Comparison of ENCODE assay signal across 8 mouse cellular contexts in genomic region chr13:49651781-49652351, GRCm38 (mm10). TPM values are rescaled to one million over a fixed set of nuclear protein-coding genes. Genes with fewer than 3 reads are reported as not detected.
DNase-seq lines count a peak whose midpoint lies in the region; ATAC-seq and TF ChIP-seq lines count a peak whose summit lies in the region.

No protein-coding gene starts in this region.

- no peak overlapping the region for H3K27ac ChIP-seq in heart, embryonic 15.5 days
- H3K27ac ChIP-seq in ES-E14 (ENCODE audit: insufficient read depth, low read depth, low read length, poor library complexity, severe bottlenecking), result no peak overlapping the region
- H3K27ac ChIP-seq in hindbrain, embryonic 10.5 days, result peak overlapping the region; percentile 88
- no peak overlapping the region for H3K27ac ChIP-seq in midbrain, embryonic 11.5 days (ENCODE audit: low read depth, low read length)

- no peak for DNase-seq in heart, adult 18-20 months
- DNase-seq in ES-E14 (ENCODE audit: low read depth, low spot score), result no peak
- DNase-seq in hindbrain, embryonic 10.5 days (ENCODE audit: low spot score), result no peak
- DNase-seq in midbrain, embryonic 11.5 days (ENCODE audit: low spot score, missing footprints), result peak; percentile 86
- no peak for DNase-seq in urinary bladder, postnatal 25 days (ENCODE audit: low spot score)
- no peak for DNase-seq in adrenal gland, postnatal 25 days
- DNase-seq in left cerebral cortex, postnatal 10 days (ENCODE audit: extremely low spot score in 1 of 2, low spot score in 2 of 2), result no peak

- H3K36me3 ChIP-seq in heart, embryonic 15.5 days, result peaks cover 6% of the 10 kb centered on the region; the same call in 1 of the 2 replicates
- H3K36me3 ChIP-seq in ES-E14 (ENCODE audit: control insufficient read depth, insufficient read depth, low read length, poor library complexity, severe bottlenecking), result peaks cover 5% of the 10 kb centered on the region
- H3K36me3 ChIP-seq in hindbrain, embryonic 10.5 days, result peaks cover 10% of the 10 kb centered on the region
- no peaks in the 10 kb centered on the region for H3K36me3 ChIP-seq in midbrain, embryonic 11.5 days (ENCODE audit: control insufficient read depth, insufficient read depth, low read length)

- ATAC-seq in heart, embryonic 15.5 days (replicated peaks; ENCODE audit: insufficient number of reproducible peaks, insufficient read depth, low FRiP score, low read depth), result no peak
- no peak for ATAC-seq in midbrain, embryonic 11.5 days (ENCODE audit: low FRiP score)

- H3K9ac ChIP-seq in heart, embryonic 15.5 days, result peak overlapping the region; percentile 65
- peak overlapping the region; percentile 81 for H3K9ac ChIP-seq in ES-E14 (ENCODE audit: insufficient read depth, low read depth, low read length, poor library complexity, severe bottlenecking)
- peak overlapping the region; percentile 64 for H3K9ac ChIP-seq in midbrain, embryonic 11.5 days (ENCODE audit: low read length)

- H3K4me1 ChIP-seq in heart, embryonic 15.5 days (replicated peaks), result peaks cover 18% of the 10 kb centered on the region
- peaks cover 0 to 6% of the 10 kb centered on the region in 2 experiments; a peak in 1 of 4 replicates for H3K4me1 ChIP-seq in ES-E14 (ENCODE audit: control insufficient read depth in 2 of 2, insufficient read depth in 2 of 2, low read length in 2 of 2, poor library complexity in 1 of 2)
- H3K4me1 ChIP-seq in hindbrain, embryonic 10.5 days (replicated peaks), result peaks cover 20% of the 10 kb centered on the region
- peaks cover 12% of the 10 kb centered on the region; the same call in 1 of the 2 replicates for H3K4me1 ChIP-seq in midbrain, embryonic 11.5 days (ENCODE audit: control insufficient read depth, insufficient read depth, low read length)

- no peaks in the 10 kb centered on the region for H3K9me3 ChIP-seq in heart, embryonic 15.5 days (replicated peaks)
- no peaks in the 10 kb centered on the region for H3K9me3 ChIP-seq in ES-E14 (ENCODE audit: control insufficient read depth, insufficient read depth, low read depth, low read length)
- no peaks in the 10 kb centered on the region for H3K9me3 ChIP-seq in hindbrain, embryonic 10.5 days
- H3K9me3 ChIP-seq in midbrain, embryonic 11.5 days (ENCODE audit: control insufficient read depth, low read length), result no peaks in the 10 kb centered on the region

- in situ Hi-C loops in ES-E14 (cut with MboI; ENCODE audit: low sequenced_read_pairs in 2 of 2, unreplicated experiment in 2 of 2), result no loop called here

- WGBS in heart, embryonic 15.5 days, result 2% methylated on average over 4 of the region's 4 CpGs
- WGBS in hindbrain, embryonic 10.5 days, result 4% methylated on average over 4 of the region's 4 CpGs
- 2% methylated on average over 4 of the region's 4 CpGs for WGBS in midbrain, embryonic 11.5 days

- intact Hi-C loops in left cerebral cortex, postnatal 10 days (cut with DNase I), result no loop called here

- H3K4me2 ChIP-seq in heart, embryonic 15.5 days, result peak overlapping the region; percentile 86
- H3K4me2 ChIP-seq in midbrain, embryonic 11.5 days, result peak overlapping the region; percentile 74

- H3K27me3 ChIP-seq in heart, embryonic 15.5 days, result no peaks in the 10 kb centered on the region
- H3K27me3 ChIP-seq in hindbrain, embryonic 10.5 days (ENCODE audit: insufficient read depth, poor library complexity, severe bottlenecking), result no peaks in the 10 kb centered on the region
- H3K27me3 ChIP-seq in midbrain, embryonic 11.5 days (ENCODE audit: control insufficient read depth, insufficient read depth, low read length), result no peaks in the 10 kb centered on the region

- peak overlapping the region; percentile 72 for H3K4me3 ChIP-seq in heart, embryonic 15.5 days
- H3K4me3 ChIP-seq in ES-E14 (ENCODE audit: insufficient read depth in 1 of 2, low read depth in 1 of 2, low read length in 2 of 2, poor library complexity in 1 of 2, severe bottlenecking in 1 of 2), result peak overlapping the region; percentile 75 to 79
- peak overlapping the region; percentile 82 for H3K4me3 ChIP-seq in hindbrain, embryonic 10.5 days
- H3K4me3 ChIP-seq in midbrain, embryonic 11.5 days (ENCODE audit: low read depth, low read length), result peak overlapping the region; percentile 82

TF ChIP-seq in ES-E14, 5 proteins besides CTCF, POLR2A, EP300 and RAD21:
- TF ChIP-seq ZNF384 (IDR thresholded peaks at IDR 0.05; ENCODE audit: low read depth, low read length), result peak; percentile 85
- no peak for TF ChIP-seq CHD2 (IDR thresholded peaks at IDR 0.05; ENCODE audit: low read depth, low read length)
- TF ChIP-seq HCFC1 (IDR thresholded peaks at IDR 0.05; ENCODE audit: borderline replicate concordance, insufficient read depth, low read length), result no peak
- no peak for TF ChIP-seq ZC3H11A (IDR thresholded peaks at IDR 0.05; ENCODE audit: borderline replicate concordance, low read depth, low read length)
TF ChIP-seq in ES-E14: peak in this region for 1.

RNA-seq across cellular contexts. Expression of gene Cenpp, which starts 0.7 kb away (rescaled TPM):
- 21.1 and 26.1 TPM in 2 replicates for polyA plus RNA-seq in heart, embryonic 15.5 days (2015; fragmentation: Nextera tagmentation; extraction: Ambion mirVana)
- total RNA-seq in heart, adult 18-20 months (2021), result 1 to 10 TPM; 2.4 to 2.8 TPM
- 21.0 and 25.4 TPM in 2 replicates for total RNA-seq in ES-E14 (2012; rRNA removed)
- 31.9 and 35.1 TPM in 2 replicates for polyA plus RNA-seq in hindbrain, embryonic 10.5 days (2016; fragmentation: Nextera tagmentation; extraction: Ambion mirVana)
- polyA plus RNA-seq in midbrain, embryonic 11.5 days (2014; fragmentation: Nextera tagmentation; extraction: Ambion mirVana), result 40.7 and 45.1 TPM in 2 replicates
- total RNA-seq in adrenal gland, postnatal 25 days (2021), result 2.9 and 4.7 TPM in 2 replicates
- total RNA-seq in left cerebral cortex, postnatal 10 days (2021), result 1 to 10 TPM; 1.5 to 1.6 TPM

RNA-seq across cellular contexts. Expression of gene Nol8, which starts 1.0 kb away (rescaled TPM):
- 9.9 and 15.2 TPM in 2 replicates for polyA plus RNA-seq in heart, embryonic 15.5 days (2015; fragmentation: Nextera tagmentation; extraction: Ambion mirVana)
- total RNA-seq in heart, adult 18-20 months (2021), result 10 to 100 TPM; 20.7 to 21.4 TPM
- total RNA-seq in ES-E14 (2012; rRNA removed), result 32.9 and 41.1 TPM in 2 replicates
- 15.2 and 23.1 TPM in 2 replicates for polyA plus RNA-seq in hindbrain, embryonic 10.5 days (2016; fragmentation: Nextera tagmentation; extraction: Ambion mirVana)
- 24.0 and 24.1 TPM in 2 replicates for polyA plus RNA-seq in midbrain, embryonic 11.5 days (2014; fragmentation: Nextera tagmentation; extraction: Ambion mirVana)
- total RNA-seq in adrenal gland, postnatal 25 days (2021), result 18.8 and 25.6 TPM in 2 replicates
- 10 to 100 TPM; 19.8 to 24.7 TPM for total RNA-seq in left cerebral cortex, postnatal 10 days (2021)

RNA-seq across cellular contexts. Expression of gene Iars, which starts 30.0 kb away (rescaled TPM):
- polyA plus RNA-seq in heart, embryonic 15.5 days (2015; fragmentation: Nextera tagmentation; extraction: Ambion mirVana), result 40.9 and 51.6 TPM in 2 replicates
- total RNA-seq in heart, adult 18-20 months (2021), result 10 to 100 TPM; 61.4 to 65.1 TPM
- 139 and 176 TPM in 2 replicates for total RNA-seq in ES-E14 (2012; rRNA removed)
- polyA plus RNA-seq in hindbrain, embryonic 10.5 days (2016; fragmentation: Nextera tagmentation; extraction: Ambion mirVana), result 98.0 and 111 TPM in 2 replicates
- 109 and 111 TPM in 2 replicates for polyA plus RNA-seq in midbrain, embryonic 11.5 days (2014; fragmentation: Nextera tagmentation; extraction: Ambion mirVana)
- 61.1 and 71.0 TPM in 2 replicates for total RNA-seq in adrenal gland, postnatal 25 days (2021)
- 10 to 100 TPM; 69.2 to 70.4 TPM for total RNA-seq in left cerebral cortex, postnatal 10 days (2021)

RNA-seq across cellular contexts. Expression of gene Ogn, which starts 44.0 kb away (rescaled TPM):
- 51.3 and 59.7 TPM in 2 replicates for polyA plus RNA-seq in heart, embryonic 15.5 days (2015; fragmentation: Nextera tagmentation; extraction: Ambion mirVana)
- 10 to 100 TPM; 65.6 to 70.9 TPM for total RNA-seq in heart, adult 18-20 months (2021)
- total RNA-seq in ES-E14 (2012; rRNA removed), result 0.16 and 0.45 TPM in 2 replicates
- 2.7 and 5.3 TPM in 2 replicates for polyA plus RNA-seq in hindbrain, embryonic 10.5 days (2016; fragmentation: Nextera tagmentation; extraction: Ambion mirVana)
- polyA plus RNA-seq in midbrain, embryonic 11.5 days (2014; fragmentation: Nextera tagmentation; extraction: Ambion mirVana), result 10.2 and 12.4 TPM in 2 replicates
- total RNA-seq in adrenal gland, postnatal 25 days (2021), result 23.6 and 24.7 TPM in 2 replicates
- 1 to 10 TPM; 6.7 to 7.5 TPM for total RNA-seq in left cerebral cortex, postnatal 10 days (2021)
